Mouse (Mus musculus) c-Kit-positive CD71-positive TER-119-positive erythroid progenitor cells, embryonic 14.5 days (primary cell): Measurements from ENCODE around the gene Rnf113a2.
A peak's percentile ranks its signal among the peaks of the same experiment; 100 is the strongest.

Experiments
- DNase-seq: peaks from one replicate; pipeline ENCODE4 v3.0.0-alpha.2; 2013; ENCODE audit warnings: low spot score

The Rnf113a2 gene

DNA sequence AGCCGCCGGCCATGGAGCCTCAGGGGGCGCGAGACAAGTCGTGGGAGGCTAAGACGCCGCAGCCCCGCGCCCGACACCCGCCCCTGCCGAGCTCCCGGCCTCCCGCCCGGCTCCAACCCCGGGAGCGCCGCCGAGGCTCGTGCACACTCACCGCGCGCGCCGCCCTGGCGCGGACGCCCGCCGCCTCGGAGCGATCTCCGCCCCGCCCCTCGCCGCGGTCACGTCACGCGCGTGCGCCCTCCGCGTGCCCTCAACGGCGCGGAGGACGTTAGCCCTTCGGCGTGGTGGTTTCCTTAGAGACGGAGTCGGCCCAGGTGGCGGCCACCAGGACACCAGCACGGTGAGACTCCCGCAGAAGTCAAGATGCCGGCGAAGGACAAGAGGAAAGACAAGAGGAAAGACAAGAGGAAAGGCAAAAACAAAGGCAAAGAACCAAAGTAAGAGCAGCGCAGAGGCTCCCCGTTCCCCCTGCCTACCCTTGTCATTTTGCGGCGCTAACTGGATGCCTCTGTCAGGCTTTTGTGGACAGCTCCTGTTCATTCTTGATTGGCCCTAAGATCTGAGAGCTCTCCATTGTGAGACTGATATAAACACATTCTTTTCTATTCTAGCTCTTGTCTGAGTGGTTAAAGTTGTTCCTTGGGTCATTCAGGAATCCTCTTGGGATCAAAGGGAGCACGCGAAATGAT, 8.0 kb upstream of the Rnf113a2 start, which contains the start of the genes Entpd5 and Bbof1:
Entpd5 (minus strand) TSS at position 211 of the 689 bp plus-strand sequence.
Bbof1 (plus strand) TSS at position 253 of the 689 bp plus-strand sequence.
- DNase-seq, result peak; percentile 75

- no peak for DNase-seq
Observed at GRCm38 (mm10) chr12:84417605-84417922, 568 bp downstream of the Rnf113a2 start.

GRCm38 (mm10) chr12:84423990-84424389, 7.0 kb downstream of the Rnf113a2 start:
- no peak for DNase-seq

GRCm38 (mm10) chr12:84429825-84430224, 12.8 kb downstream of the Rnf113a2 start:
- no peak for DNase-seq

DNA sequence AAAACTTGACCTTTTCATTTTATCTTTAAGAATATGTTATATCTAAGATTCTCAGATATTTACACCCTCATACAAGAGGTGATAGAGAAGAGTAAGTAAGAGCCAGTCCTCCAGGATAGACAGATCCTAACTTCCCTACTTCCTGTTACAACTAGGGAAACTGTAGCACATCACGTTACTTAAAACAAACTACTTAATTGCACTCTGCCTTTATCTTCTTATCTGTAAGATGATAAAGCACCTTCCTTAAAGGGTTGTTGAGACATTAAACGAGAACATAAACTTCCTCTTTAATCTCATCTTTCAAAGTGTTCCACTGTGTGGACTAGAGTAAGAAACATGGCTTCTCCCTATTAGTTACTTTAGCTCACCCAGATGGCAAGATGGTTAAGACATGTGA, 21.7 kb downstream of the Rnf113a2 start:
- no peak for DNase-seq

GRCm38 (mm10) chr12:84442526-84442925, 25.5 kb downstream of the Rnf113a2 start:
- DNase-seq, result no peak

GRCm38 (mm10) chr12:84447386-84447785, 30.4 kb downstream of the Rnf113a2 start:
- DNase-seq, result no peak

GRCm38 (mm10) chr12:84448181-84448580, 31.2 kb downstream of the Rnf113a2 start:
- DNase-seq, result no peak

DNA sequence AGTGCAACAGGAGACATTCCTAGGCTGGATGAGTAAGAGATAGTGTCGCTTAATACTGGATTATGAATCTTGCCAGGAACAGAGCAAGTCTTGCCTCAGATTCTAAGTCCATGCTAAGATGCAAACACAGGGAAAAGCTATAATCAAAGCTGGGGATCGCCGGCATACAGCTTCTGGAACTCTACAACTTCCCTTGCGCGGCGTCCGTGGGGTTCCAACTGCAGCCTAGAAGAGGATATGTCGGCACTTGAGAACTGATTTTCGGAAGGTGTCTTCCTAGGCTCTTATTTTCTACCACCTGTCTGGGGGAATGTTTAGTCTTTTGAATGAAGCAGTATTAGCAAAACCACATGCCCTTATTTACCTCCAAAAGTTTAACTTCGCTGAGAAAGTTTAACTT, 32.9 kb downstream of the Rnf113a2 start:
- no peak for DNase-seq

DNA sequence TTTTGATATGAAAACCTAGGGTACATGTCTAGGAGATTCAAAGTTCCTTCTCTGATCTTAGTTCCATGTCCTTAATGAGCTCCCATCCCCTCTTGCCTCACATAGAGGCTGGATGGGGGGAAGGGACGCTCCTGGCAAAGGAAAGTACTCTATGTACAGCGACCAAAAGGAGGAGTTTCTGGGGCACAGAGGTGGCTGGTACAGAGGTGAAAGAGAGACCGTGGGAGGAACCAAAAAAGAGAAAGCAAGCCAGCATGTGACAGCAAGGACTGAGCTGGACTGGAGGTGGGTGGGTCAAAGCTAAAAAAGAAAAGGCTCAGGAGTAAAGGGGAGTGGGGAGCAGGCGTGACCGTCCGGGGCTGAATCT, 33.3 kb downstream of the Rnf113a2 start:
- DNase-seq, result peak; percentile 34

DNA sequence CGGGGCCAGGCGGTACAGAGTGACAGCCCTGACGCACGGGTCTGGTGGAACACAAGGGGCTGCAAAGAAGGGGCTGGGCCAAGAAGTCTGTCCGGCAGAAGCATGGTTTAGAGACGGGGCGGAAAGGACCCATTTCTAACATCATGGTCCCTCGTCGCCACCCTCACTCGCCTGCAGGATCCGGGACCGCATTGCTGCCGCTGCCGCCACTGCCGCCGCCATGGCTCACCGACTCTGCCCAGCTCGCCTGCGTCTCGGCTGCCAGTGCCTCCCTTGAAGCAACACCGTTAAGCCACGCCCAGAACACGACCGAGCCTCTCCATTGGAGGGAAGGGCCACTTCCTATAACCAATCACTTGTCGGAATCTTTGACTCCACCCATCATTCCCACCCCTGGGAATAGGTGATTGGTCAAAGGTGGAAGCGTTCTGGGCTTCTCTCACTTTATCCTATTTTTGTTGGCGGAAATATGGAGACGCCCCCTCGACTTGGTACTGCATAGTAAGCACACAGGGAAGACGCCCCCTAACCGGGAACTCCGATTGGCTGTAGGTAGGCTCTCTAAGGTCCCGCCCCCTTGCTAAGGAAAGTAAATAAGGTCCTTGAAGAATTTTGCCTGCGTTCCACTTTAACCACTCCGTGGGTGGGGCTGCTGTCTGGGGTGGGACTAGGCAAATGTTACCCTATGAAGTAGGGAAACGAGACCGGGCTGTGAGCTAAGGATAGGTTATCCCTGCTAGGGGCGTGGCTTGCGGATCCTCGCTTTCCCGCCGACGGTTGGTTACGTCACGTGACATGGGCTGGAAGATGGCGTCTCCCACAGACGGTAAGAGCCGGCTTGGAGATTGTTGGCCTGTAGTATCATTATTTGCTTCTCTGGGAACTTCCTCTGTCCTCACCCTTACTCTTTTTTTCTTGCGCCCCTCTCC, 34.0 kb downstream of the Rnf113a2 start, which contains the start of the genes Aldh6a1 and Lin52:
Aldh6a1 (minus strand) TSS at position 287 of the 929 bp plus-strand sequence.
Lin52 (plus strand) TSS at position 705 of the 929 bp plus-strand sequence.
- peak; percentile 100 for DNase-seq

DNA sequence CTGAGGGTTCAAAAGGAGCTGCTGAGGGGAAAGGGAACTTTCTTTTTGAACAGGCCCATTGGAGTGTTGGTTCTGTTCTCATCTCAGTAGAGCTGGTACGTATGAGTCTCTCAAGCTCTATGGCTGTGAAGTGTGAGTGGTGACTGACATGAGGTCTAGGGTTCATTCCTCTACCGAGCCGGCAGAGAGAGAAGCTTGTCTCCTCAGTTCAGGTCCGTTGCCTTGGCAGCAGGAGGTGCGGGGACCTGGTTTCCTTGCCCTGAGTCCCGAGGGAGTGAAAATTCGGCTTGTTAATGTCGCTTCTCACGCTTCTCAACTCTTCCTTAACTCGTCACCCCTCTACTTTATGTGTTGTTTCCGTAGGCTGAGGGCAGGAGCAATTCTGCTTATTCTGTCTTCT, 34.8 kb downstream of the Rnf113a2 start:
- no peak for DNase-seq

DNA sequence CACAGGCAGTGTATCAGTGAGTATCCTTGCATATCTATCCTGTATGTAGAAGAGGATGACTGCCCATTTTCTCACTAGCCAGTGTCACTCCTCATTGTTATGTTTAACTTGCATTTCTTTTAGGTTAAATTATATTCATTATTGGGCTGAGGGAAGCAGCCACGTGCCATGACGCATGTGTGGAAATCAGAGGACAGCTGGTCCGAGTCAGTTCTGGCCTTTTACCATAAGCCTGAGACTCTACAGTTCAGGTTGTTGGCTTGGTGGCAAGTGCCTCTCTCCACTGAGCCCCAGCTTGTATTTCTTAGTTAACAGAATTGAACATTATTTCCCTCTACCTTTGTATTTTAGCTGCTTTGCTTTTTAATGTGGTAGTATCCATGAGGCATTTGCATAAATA, 39.9 kb downstream of the Rnf113a2 start:
- no peak for DNase-seq

GRCm38 (mm10) chr12:84459845-84460244, 42.8 kb downstream of the Rnf113a2 start:
- DNase-seq, result no peak

GRCm38 (mm10) chr12:84461416-84461815, 44.4 kb downstream of the Rnf113a2 start:
- no peak for DNase-seq

DNA sequence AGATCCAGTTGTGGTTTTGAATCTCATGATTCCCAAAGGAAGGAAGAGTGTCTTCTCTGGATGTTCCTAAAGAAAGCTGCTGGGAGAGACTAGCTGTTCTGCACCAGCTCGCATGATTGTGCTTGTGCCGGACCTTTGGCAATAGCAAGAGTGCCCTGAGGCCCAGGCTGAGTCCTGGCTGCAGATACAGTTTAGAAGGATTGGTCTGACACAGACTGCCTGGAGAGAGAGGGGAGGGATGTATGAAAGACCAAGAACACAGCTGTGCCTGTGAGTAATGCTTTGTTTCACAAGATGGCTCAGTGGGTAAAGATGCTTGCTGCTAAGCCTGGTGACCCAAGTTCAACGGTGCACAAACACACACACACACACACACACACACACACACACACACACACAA, 45.9 kb downstream of the Rnf113a2 start:
- no peak for DNase-seq
